ENCODE assay signal across 8 mouse cellular contexts in the genomic region with DNA sequence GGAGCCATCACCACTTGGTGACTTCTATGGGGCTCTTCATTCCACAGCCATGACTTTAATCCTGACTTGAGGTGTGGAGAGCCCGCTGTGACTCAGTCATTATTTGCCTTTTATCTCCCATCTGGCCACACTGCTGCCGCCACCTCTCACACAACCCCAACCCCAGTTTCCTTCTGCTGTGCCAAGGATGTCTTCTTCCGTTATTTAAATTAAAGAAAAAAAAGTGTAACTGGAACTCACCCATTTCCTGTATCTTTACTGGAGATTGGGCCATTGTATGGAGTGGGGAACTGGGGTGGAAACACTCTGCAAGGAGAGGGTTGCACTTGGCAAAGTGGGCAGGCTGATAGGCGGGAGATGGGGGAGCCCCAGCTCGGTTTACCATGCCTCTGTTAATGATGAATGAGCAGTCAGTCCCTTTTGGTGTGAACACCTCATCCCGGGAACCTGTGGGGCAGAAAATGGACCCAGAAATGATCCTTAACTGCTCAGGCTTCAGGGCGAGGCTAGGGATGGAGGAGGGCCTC. TPM values are rescaled to one million over a fixed set of nuclear protein-coding genes. Genes with fewer than 3 reads are reported as not detected.
A peak's percentile ranks its signal among the peaks of the same experiment; 100 is the strongest.
DNase-seq lines count a peak whose midpoint lies in the region; ATAC-seq and TF ChIP-seq lines count a peak whose summit lies in the region.

No protein-coding gene starts in this region.

- peak overlapping the region; percentile 91 for H3K4me2 ChIP-seq in heart, embryonic 12.5 days
- H3K4me2 ChIP-seq in hindbrain, embryonic 14.5 days (replicated peaks): peak overlapping the region; percentile 84

- no peak for DNase-seq in heart, postnatal 36 days
- no peak for DNase-seq in G1E (ENCODE audit: low spot score)
- no peak for DNase-seq in hindbrain, embryonic 14.5 days (ENCODE audit: low spot score)
- DNase-seq in midbrain, embryonic 10.5 days (ENCODE audit: low spot score): no peak
- DNase-seq in ovary, postnatal 10 days (ENCODE audit: low spot score): no peak
- no peak for DNase-seq in left cerebral cortex, adult 11 months (ENCODE audit: low spot score)
- no peak for DNase-seq in left cerebral cortex, postnatal 4 days

- no peak overlapping the region for H3K27ac ChIP-seq in heart, embryonic 12.5 days (ENCODE audit: poor library complexity, severe bottlenecking)
- H3K27ac ChIP-seq in hindbrain, embryonic 14.5 days: peak overlapping the region; percentile 91
- peak overlapping the region; percentile 95 for H3K27ac ChIP-seq in midbrain, embryonic 10.5 days (replicated peaks)

- intact Hi-C loops in heart, postnatal 36 days (cut with DNase I): no loop called here
- intact Hi-C loops in left cerebral cortex, postnatal 4 days (cut with DNase I): no loop called here

- peaks cover 36% of the 10 kb centered on the region for H3K36me3 ChIP-seq in heart, embryonic 12.5 days
- H3K36me3 ChIP-seq in G1E (replicated peaks): peaks cover 84% of the 10 kb centered on the region
- peaks cover 42% of the 10 kb centered on the region for H3K36me3 ChIP-seq in hindbrain, embryonic 14.5 days (replicated peaks; ENCODE audit: control insufficient read depth, insufficient read depth)
- H3K36me3 ChIP-seq in midbrain, embryonic 10.5 days: peaks cover 53% of the 10 kb centered on the region

- peak overlapping the region; percentile 69; the same call in 1 of the 2 replicates for H3K4me3 ChIP-seq in heart, embryonic 12.5 days
- H3K4me3 ChIP-seq in G1E (ENCODE audit: low read depth, low read length): peak overlapping the region; percentile 47; the same call in 1 of the 2 replicates
- H3K4me3 ChIP-seq in hindbrain, embryonic 14.5 days (replicated peaks; ENCODE audit: low read length): peak overlapping the region; percentile 52
- peak overlapping the region; percentile 72 for H3K4me3 ChIP-seq in midbrain, embryonic 10.5 days

- no peaks in the 10 kb centered on the region for H3K9me3 ChIP-seq in heart, embryonic 12.5 days (replicated peaks)
- H3K9me3 ChIP-seq in G1E (replicated peaks): no peaks in the 10 kb centered on the region
- no peaks in the 10 kb centered on the region for H3K9me3 ChIP-seq in hindbrain, embryonic 14.5 days (ENCODE audit: control insufficient read depth, low read length)
- H3K9me3 ChIP-seq in midbrain, embryonic 10.5 days (replicated peaks): no peaks in the 10 kb centered on the region

- H3K9ac ChIP-seq in heart, embryonic 12.5 days: no peak overlapping the region
- H3K9ac ChIP-seq in hindbrain, embryonic 14.5 days: peak overlapping the region; percentile 84; the same call in 1 of the 2 replicates

- H3K27me3 ChIP-seq in heart, embryonic 12.5 days (replicated peaks): 0 out of 2 replicates have a peak, but pooled peaks cover 11% of the 10 kb centered on the region
- no peaks in the 10 kb centered on the region for H3K27me3 ChIP-seq in G1E (ENCODE audit: insufficient read depth, low read length)
- no peaks in the 10 kb centered on the region for H3K27me3 ChIP-seq in hindbrain, embryonic 14.5 days (ENCODE audit: control insufficient read depth, insufficient read depth, low read length)
- H3K27me3 ChIP-seq in midbrain, embryonic 10.5 days (ENCODE audit: low read depth, poor library complexity, severe bottlenecking): peaks cover 11% of the 10 kb centered on the region

- ATAC-seq in heart, embryonic 12.5 days (ENCODE audit: insufficient number of reproducible peaks, low FRiP score): no peak
- 0 out of 2 replicates have a peak, but pooled peaks have one; percentile 11 for ATAC-seq in G1E (ENCODE audit: extremely low read depth, insufficient number of reproducible peaks, low FRiP score, poor library complexity, severe bottlenecking)
- peak; percentile 31; the same call in 1 of the 2 replicates for ATAC-seq in hindbrain, embryonic 14.5 days (ENCODE audit: low FRiP score)

- WGBS in heart, embryonic 12.5 days: 41% methylated on average over 7 of the region's 7 CpGs
- 52% methylated on average over 7 of the region's 7 CpGs for WGBS in hindbrain, embryonic 14.5 days
- WGBS in midbrain, embryonic 10.5 days: 53% methylated on average over 7 of the region's 7 CpGs

- H3K4me1 ChIP-seq in heart, embryonic 12.5 days (replicated peaks): peaks cover 41% of the 10 kb centered on the region
- H3K4me1 ChIP-seq in G1E (ENCODE audit: insufficient read depth, low read depth, low read length): peaks cover 63% of the 10 kb centered on the region
- peaks cover 22% of the 10 kb centered on the region for H3K4me1 ChIP-seq in hindbrain, embryonic 14.5 days (replicated peaks; ENCODE audit: control insufficient read depth, insufficient read depth, low read length)
- H3K4me1 ChIP-seq in midbrain, embryonic 10.5 days: peaks cover 67% of the 10 kb centered on the region

- no peak for TF ChIP-seq CTCF in G1E (IDR thresholded peaks at IDR 0.05; ENCODE audit: low read depth, low read length)

RNA-seq across cellular contexts. Expression of a gene that starts 0.3 kb away (rescaled TPM):
- 15.4 and 15.6 TPM in 2 replicates for polyA plus RNA-seq in heart, embryonic 12.5 days (2016; fragmentation: Nextera tagmentation; extraction: Ambion mirVana)
- 1 to 10 TPM; 4.6 to 5.5 TPM for total RNA-seq in heart, postnatal 36 days (2021)
- total RNA-seq in G1E (2014; fragmentation: Nextera tagmentation): 2.2 and 3.5 TPM in 2 replicates
- 1.1 TPM in 2 replicates for total RNA-seq in G1E (2017)
- 11.9 and 14.8 TPM in 2 replicates for polyA plus RNA-seq in G1E (2012)
- 32.9 and 33.3 TPM in 2 replicates for polyA plus RNA-seq in hindbrain, embryonic 14.5 days (2014; fragmentation: Nextera tagmentation; extraction: Ambion mirVana)
- 31.0 and 35.0 TPM in 2 replicates for polyA plus RNA-seq in midbrain, embryonic 10.5 days (2016; fragmentation: Nextera tagmentation; extraction: Ambion mirVana)
- 10 to 100 TPM; 51.4 to 56.2 TPM for total RNA-seq in left cerebral cortex, postnatal 4 days (2021)

RNA-seq across cellular contexts. Expression of a gene that starts 5.3 kb away (rescaled TPM):
- 88.8 and 92.5 TPM in 2 replicates for polyA plus RNA-seq in heart, embryonic 12.5 days (2016; fragmentation: Nextera tagmentation; extraction: Ambion mirVana)
- total RNA-seq in heart, postnatal 36 days (2021): 10 to 100 TPM; 49.8 to 49.9 TPM
- total RNA-seq in G1E (2014; fragmentation: Nextera tagmentation): 123 and 135 TPM in 2 replicates
- 32.9 and 35.1 TPM in 2 replicates for total RNA-seq in G1E (2017)
- polyA plus RNA-seq in G1E (2012): 168 and 234 TPM in 2 replicates
- polyA plus RNA-seq in hindbrain, embryonic 14.5 days (2014; fragmentation: Nextera tagmentation; extraction: Ambion mirVana): 128 and 134 TPM in 2 replicates
- polyA plus RNA-seq in midbrain, embryonic 10.5 days (2016; fragmentation: Nextera tagmentation; extraction: Ambion mirVana): 99.2 and 104 TPM in 2 replicates
- 10 to 100 TPM; 85.3 to 89.7 TPM for total RNA-seq in left cerebral cortex, postnatal 4 days (2021)

RNA-seq across cellular contexts. Expression of a gene that starts 18.0 kb away (rescaled TPM):
- polyA plus RNA-seq in heart, embryonic 12.5 days (2016; fragmentation: Nextera tagmentation; extraction: Ambion mirVana): 24.6 and 24.8 TPM in 2 replicates
- total RNA-seq in heart, postnatal 36 days (2021): 10 to 100 TPM; 15.8 to 19.9 TPM
- total RNA-seq in G1E (2014; fragmentation: Nextera tagmentation): 130 and 131 TPM in 2 replicates
- 78.9 and 80.9 TPM in 2 replicates for total RNA-seq in G1E (2017)
- polyA plus RNA-seq in G1E (2012): 72.3 and 73.3 TPM in 2 replicates
- polyA plus RNA-seq in hindbrain, embryonic 14.5 days (2014; fragmentation: Nextera tagmentation; extraction: Ambion mirVana): 19.0 and 19.2 TPM in 2 replicates
- 33.8 and 34.0 TPM in 2 replicates for polyA plus RNA-seq in midbrain, embryonic 10.5 days (2016; fragmentation: Nextera tagmentation; extraction: Ambion mirVana)
- 10 to 100 TPM; 53.8 to 56.6 TPM for total RNA-seq in left cerebral cortex, postnatal 4 days (2021)

RNA-seq across cellular contexts. Expression of a gene that starts 20.1 kb away (rescaled TPM):
- polyA plus RNA-seq in heart, embryonic 12.5 days (2016; fragmentation: Nextera tagmentation; extraction: Ambion mirVana): 37.1 and 38.0 TPM in 2 replicates
- total RNA-seq in heart, postnatal 36 days (2021): 10 to 100 TPM; 21.3 to 21.8 TPM
- total RNA-seq in G1E (2014; fragmentation: Nextera tagmentation) (30.1 and 36.1 TPM in 2 replicates), G1E (2017) (69.6 and 72.4 TPM in 2 replicates)
- polyA plus RNA-seq in G1E (2012): 3.0 and 6.0 TPM in 2 replicates
- polyA plus RNA-seq in hindbrain, embryonic 14.5 days (2014; fragmentation: Nextera tagmentation; extraction: Ambion mirVana): 45.7 and 48.8 TPM in 2 replicates
- polyA plus RNA-seq in midbrain, embryonic 10.5 days (2016; fragmentation: Nextera tagmentation; extraction: Ambion mirVana): 37.1 and 41.5 TPM in 2 replicates
- 10 to 100 TPM; 61.3 to 62.2 TPM for total RNA-seq in left cerebral cortex, postnatal 4 days (2021)

RNA-seq across cellular contexts. Expression of a gene that starts 22.6 kb away (rescaled TPM):
- polyA plus RNA-seq in heart, embryonic 12.5 days (2016; fragmentation: Nextera tagmentation; extraction: Ambion mirVana): 0.45 and 0.65 TPM in 2 replicates
- total RNA-seq in heart, postnatal 36 days (2021): under 1 TPM; 0.17 to 0.38 TPM
- 0.53 TPM in 1 of 2 replicates, not detected in the other for total RNA-seq in G1E (2014; fragmentation: Nextera tagmentation)
- total RNA-seq in G1E (2017): 0.27 and 0.41 TPM in 2 replicates
- polyA plus RNA-seq in G1E (2012): 0.85 and 1.0 TPM in 2 replicates
- 29.9 and 36.8 TPM in 2 replicates for polyA plus RNA-seq in hindbrain, embryonic 14.5 days (2014; fragmentation: Nextera tagmentation; extraction: Ambion mirVana)
- 6.3 and 10.6 TPM in 2 replicates for polyA plus RNA-seq in midbrain, embryonic 10.5 days (2016; fragmentation: Nextera tagmentation; extraction: Ambion mirVana)
- 10 to 100 TPM; 68.6 to 73.1 TPM for total RNA-seq in left cerebral cortex, postnatal 4 days (2021)
